8 mouse cellular contexts compared by ENCODE assay signal in the genomic region with DNA sequence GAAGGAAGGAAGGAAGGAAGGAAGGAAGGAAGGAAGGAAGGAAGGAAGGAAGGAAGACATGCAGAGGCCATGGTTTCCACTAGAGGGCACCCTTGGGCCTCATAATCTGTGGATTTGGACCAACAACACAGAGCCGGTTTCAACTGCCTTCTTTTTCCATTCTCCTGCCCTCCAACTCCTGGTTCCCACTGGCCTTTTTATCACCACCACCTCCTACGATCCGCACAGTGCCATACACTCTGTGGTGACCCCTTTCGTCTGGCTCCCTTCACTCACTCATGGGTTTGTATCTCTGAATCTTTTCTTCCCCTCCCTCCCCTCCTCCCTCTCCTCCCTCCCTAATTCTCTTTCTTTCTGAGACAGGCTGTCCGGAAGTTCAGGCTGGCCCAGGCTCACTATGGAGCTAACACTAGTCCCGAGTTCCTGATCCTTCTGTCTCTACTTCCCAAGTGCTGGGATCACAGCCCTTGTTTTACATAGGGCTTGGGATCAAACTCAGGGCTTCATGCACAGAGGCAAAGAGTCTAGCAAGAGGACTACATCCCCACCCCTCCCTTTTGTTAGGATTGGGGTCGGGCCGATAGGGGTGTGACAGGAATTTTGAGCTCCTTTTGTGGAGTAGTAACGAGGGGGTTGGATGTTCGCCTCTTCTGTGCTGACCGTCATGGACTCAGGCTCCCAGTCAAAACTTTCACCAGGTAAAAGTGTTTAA. TPM values are rescaled to one million over a fixed set of nuclear protein-coding genes. Genes with fewer than 3 reads are reported as not detected.
DNase-seq lines count a peak whose midpoint lies in the region; ATAC-seq lines count a peak whose summit lies in the region.

No protein-coding gene starts in this region.

- H3K9ac ChIP-seq in midbrain, embryonic 15.5 days, result no peak overlapping the region; the same call in 1 of the 2 replicates
- H3K9ac ChIP-seq in embryonic facial prominence, embryonic 14.5 days (ENCODE audit: low read depth, low read length), result no peak overlapping the region
- H3K9ac ChIP-seq in hindbrain, embryonic 11.5 days (ENCODE audit: low read depth, low read length), result peak overlapping the region; percentile 28; the same call in 1 of the 2 replicates
- no peak overlapping the region for H3K9ac ChIP-seq in neural tube, embryonic 12.5 days

- intact Hi-C loops in left cerebral cortex, postnatal 25 days (cut with DNase I), result no loop called here

- 17% methylated on average over 11 of the region's 11 CpGs for WGBS in midbrain, embryonic 10.5 days
- WGBS in midbrain, embryonic 15.5 days, result 14% methylated on average over 11 of the region's 11 CpGs
- 35% methylated on average over 11 of the region's 11 CpGs for WGBS in embryonic facial prominence, embryonic 14.5 days
- 23% methylated on average over 11 of the region's 11 CpGs for WGBS in hindbrain, embryonic 11.5 days
- WGBS in neural tube, embryonic 12.5 days, result 23% methylated on average over 11 of the region's 11 CpGs

- ATAC-seq in midbrain, embryonic 15.5 days (replicated peaks), result no peak
- ATAC-seq in embryonic facial prominence, embryonic 14.5 days (ENCODE audit: low read depth), result 0 out of 2 replicates have a peak, but pooled peaks have one; percentile 21
- no peak for ATAC-seq in hindbrain, embryonic 11.5 days (ENCODE audit: low FRiP score)
- peak; percentile 3; the same call in 1 of the 2 replicates for ATAC-seq in neural tube, embryonic 12.5 days (ENCODE audit: low FRiP score, low read depth)
- no peak for ATAC-seq in megakaryocyte, adult 5-6 weeks (ENCODE audit: poor library complexity, severe bottlenecking)

- peak overlapping the region; percentile 29; the same call in 1 of the 2 replicates for H3K4me3 ChIP-seq in midbrain, embryonic 10.5 days
- no peak overlapping the region for H3K4me3 ChIP-seq in midbrain, embryonic 15.5 days
- H3K4me3 ChIP-seq in embryonic facial prominence, embryonic 14.5 days (ENCODE audit: low read depth, low read length), result no peak overlapping the region
- H3K4me3 ChIP-seq in hindbrain, embryonic 11.5 days (ENCODE audit: low read depth, low read length), result no peak overlapping the region
- no peak overlapping the region for H3K4me3 ChIP-seq in neural tube, embryonic 12.5 days

- DNase-seq in midbrain, embryonic 10.5 days (ENCODE audit: low spot score), result peak; percentile 57
- peak; percentile 84 for DNase-seq in adipocyte (ENCODE audit: low spot score)
- DNase-seq in embryonic facial prominence, embryonic 14.5 days (ENCODE audit: low spot score), result peak; percentile 76
- DNase-seq in hindbrain, embryonic 11.5 days (ENCODE audit: low spot score), result peak; percentile 82
- peak; percentile 38 to 42 for DNase-seq in left cerebral cortex, postnatal 25 days (ENCODE audit: low spot score in 2 of 2)

- H3K9me3 ChIP-seq in midbrain, embryonic 10.5 days (replicated peaks), result no peaks in the 10 kb centered on the region
- no peaks in the 10 kb centered on the region for H3K9me3 ChIP-seq in midbrain, embryonic 15.5 days
- H3K9me3 ChIP-seq in embryonic facial prominence, embryonic 14.5 days (ENCODE audit: control insufficient read depth, low read length), result no peaks in the 10 kb centered on the region
- no peaks in the 10 kb centered on the region for H3K9me3 ChIP-seq in hindbrain, embryonic 11.5 days (ENCODE audit: control insufficient read depth, low read length)
- no peaks in the 10 kb centered on the region for H3K9me3 ChIP-seq in neural tube, embryonic 12.5 days

- no peak overlapping the region; the same call in 1 of the 2 replicates for H3K4me2 ChIP-seq in midbrain, embryonic 15.5 days
- H3K4me2 ChIP-seq in embryonic facial prominence, embryonic 14.5 days (ENCODE audit: low read depth, low read length), result peak overlapping the region; percentile 35
- H3K4me2 ChIP-seq in hindbrain, embryonic 11.5 days (replicated peaks; ENCODE audit: low read depth, low read length), result no peak overlapping the region
- H3K4me2 ChIP-seq in neural tube, embryonic 12.5 days (replicated peaks), result 0 out of 2 replicates have a peak overlapping the region, but pooled peaks have one; percentile 6

- H3K36me3 ChIP-seq in midbrain, embryonic 10.5 days, result no peaks in the 10 kb centered on the region
- no peaks in the 10 kb centered on the region for H3K36me3 ChIP-seq in midbrain, embryonic 15.5 days (replicated peaks)
- H3K36me3 ChIP-seq in embryonic facial prominence, embryonic 14.5 days (ENCODE audit: control insufficient read depth, insufficient read depth, low read length), result no peaks in the 10 kb centered on the region
- no peaks in the 10 kb centered on the region for H3K36me3 ChIP-seq in hindbrain, embryonic 11.5 days (ENCODE audit: control insufficient read depth, insufficient read depth, low read length)
- H3K36me3 ChIP-seq in neural tube, embryonic 12.5 days, result no peaks in the 10 kb centered on the region

- peaks cover 28% of the 10 kb centered on the region for H3K27me3 ChIP-seq in midbrain, embryonic 10.5 days (ENCODE audit: low read depth, poor library complexity, severe bottlenecking)
- peaks cover 8% of the 10 kb centered on the region for H3K27me3 ChIP-seq in midbrain, embryonic 15.5 days (replicated peaks)
- H3K27me3 ChIP-seq in embryonic facial prominence, embryonic 14.5 days (replicated peaks; ENCODE audit: control insufficient read depth, insufficient read depth, low read length), result no peaks in the 10 kb centered on the region
- no peaks in the 10 kb centered on the region for H3K27me3 ChIP-seq in hindbrain, embryonic 11.5 days (ENCODE audit: control insufficient read depth, insufficient read depth, low read length)
- H3K27me3 ChIP-seq in neural tube, embryonic 12.5 days (replicated peaks), result no peaks in the 10 kb centered on the region

- H3K27ac ChIP-seq in midbrain, embryonic 10.5 days (replicated peaks), result peak overlapping the region; percentile 84
- no peak overlapping the region for H3K27ac ChIP-seq in midbrain, embryonic 15.5 days
- H3K27ac ChIP-seq in embryonic facial prominence, embryonic 14.5 days (replicated peaks; ENCODE audit: low read depth, low read length), result no peak overlapping the region
- no peak overlapping the region for H3K27ac ChIP-seq in hindbrain, embryonic 11.5 days (ENCODE audit: low read depth, low read length)
- H3K27ac ChIP-seq in neural tube, embryonic 12.5 days, result no peak overlapping the region

- peaks cover 34% of the 10 kb centered on the region for H3K4me1 ChIP-seq in midbrain, embryonic 10.5 days
- H3K4me1 ChIP-seq in midbrain, embryonic 15.5 days, result peaks cover 7% of the 10 kb centered on the region
- H3K4me1 ChIP-seq in embryonic facial prominence, embryonic 14.5 days (ENCODE audit: control insufficient read depth, insufficient read depth, low read length), result no peaks in the 10 kb centered on the region
- H3K4me1 ChIP-seq in hindbrain, embryonic 11.5 days (replicated peaks; ENCODE audit: control insufficient read depth, insufficient read depth, low read length), result peaks cover 11% of the 10 kb centered on the region; the same call in 1 of the 2 replicates
- peaks cover 15% of the 10 kb centered on the region for H3K4me1 ChIP-seq in neural tube, embryonic 12.5 days

RNA-seq across cellular contexts. Expression of a gene that starts 9.9 kb away (rescaled TPM):
- polyA plus RNA-seq in midbrain, embryonic 10.5 days (2016; fragmentation: Nextera tagmentation; extraction: Ambion mirVana), result 2.1 and 2.2 TPM in 2 replicates
- polyA plus RNA-seq in midbrain, embryonic 15.5 days (2015; fragmentation: Nextera tagmentation; extraction: Ambion mirVana), result 3.0 and 3.4 TPM in 2 replicates
- 2.2 and 4.6 TPM in 2 replicates for polyA plus RNA-seq in embryonic facial prominence, embryonic 14.5 days (2014; fragmentation: Nextera tagmentation; extraction: Ambion mirVana)
- polyA plus RNA-seq in hindbrain, embryonic 11.5 days (2014; fragmentation: Nextera tagmentation; extraction: Ambion mirVana), result 4.6 and 4.8 TPM in 2 replicates
- total RNA-seq in left cerebral cortex, postnatal 25 days (2021), result 1 to 10 TPM in 1 of 2 experiments, under 1 TPM in 1; 0.62 to 1.4 TPM
- 3.0 and 4.2 TPM in 2 replicates for polyA plus RNA-seq in neural tube, embryonic 12.5 days (2016; fragmentation: Nextera tagmentation; extraction: Ambion mirVana)
- not detected in 2 replicates for total RNA-seq in megakaryocyte, adult 5-6 weeks (2015)
- total RNA-seq in megakaryocyte, adult 5-6 weeks (2017), result not detected in 2 replicates

RNA-seq across cellular contexts. Expression of a gene that starts 28.1 kb away (rescaled TPM):
- 1.1 and 1.7 TPM in 2 replicates for polyA plus RNA-seq in midbrain, embryonic 10.5 days (2016; fragmentation: Nextera tagmentation; extraction: Ambion mirVana)
- 0.40 and 0.46 TPM in 2 replicates for polyA plus RNA-seq in midbrain, embryonic 15.5 days (2015; fragmentation: Nextera tagmentation; extraction: Ambion mirVana)
- polyA plus RNA-seq in embryonic facial prominence, embryonic 14.5 days (2014; fragmentation: Nextera tagmentation; extraction: Ambion mirVana), result 2.1 TPM in 2 replicates
- 1.8 and 1.9 TPM in 2 replicates for polyA plus RNA-seq in hindbrain, embryonic 11.5 days (2014; fragmentation: Nextera tagmentation; extraction: Ambion mirVana)
- 1 to 10 TPM; 4.8 to 5.3 TPM for total RNA-seq in left cerebral cortex, postnatal 25 days (2021)
- 2.0 and 3.1 TPM in 2 replicates for polyA plus RNA-seq in neural tube, embryonic 12.5 days (2016; fragmentation: Nextera tagmentation; extraction: Ambion mirVana)
- total RNA-seq in megakaryocyte, adult 5-6 weeks (2015), result 0.16 and 0.27 TPM in 2 replicates
- 0.11 and 0.69 TPM in 2 replicates for total RNA-seq in megakaryocyte, adult 5-6 weeks (2017)

RNA-seq across cellular contexts. Expression of a gene that starts 58.7 kb away (rescaled TPM):
- polyA plus RNA-seq in midbrain, embryonic 10.5 days (2016; fragmentation: Nextera tagmentation; extraction: Ambion mirVana), result 57.3 and 69.1 TPM in 2 replicates
- polyA plus RNA-seq in midbrain, embryonic 15.5 days (2015; fragmentation: Nextera tagmentation; extraction: Ambion mirVana), result 21.4 and 28.4 TPM in 2 replicates
- polyA plus RNA-seq in embryonic facial prominence, embryonic 14.5 days (2014; fragmentation: Nextera tagmentation; extraction: Ambion mirVana), result 3.2 and 4.5 TPM in 2 replicates
- 39.2 and 46.2 TPM in 2 replicates for polyA plus RNA-seq in hindbrain, embryonic 11.5 days (2014; fragmentation: Nextera tagmentation; extraction: Ambion mirVana)
- 10 to 100 TPM; 35.6 to 39.8 TPM for total RNA-seq in left cerebral cortex, postnatal 25 days (2021)
- 48.5 and 51.2 TPM in 2 replicates for polyA plus RNA-seq in neural tube, embryonic 12.5 days (2016; fragmentation: Nextera tagmentation; extraction: Ambion mirVana)
- not detected in 2 replicates for total RNA-seq in megakaryocyte, adult 5-6 weeks (2015)
- not detected in 2 replicates for total RNA-seq in megakaryocyte, adult 5-6 weeks (2017)

Comparison
In these comparisons a context has a peak if more than half of its experiments do, and no peak if none do; other contexts are left out.
1. ATAC-seq: peak in embryonic facial prominence, embryonic 14.5 days (single experiment) and neural tube, embryonic 12.5 days (single experiment); none in midbrain, embryonic 15.5 days (single experiment), hindbrain, embryonic 11.5 days (single experiment) and megakaryocyte, adult 5-6 weeks (single experiment).
2. H3K4me2 ChIP-seq: peak in embryonic facial prominence, embryonic 14.5 days (single experiment) and neural tube, embryonic 12.5 days (single experiment); none in midbrain, embryonic 15.5 days (single experiment) and hindbrain, embryonic 11.5 days (single experiment).
3. Peak in every context shown above with its lines, with median percentiles within 50 percentile points of each other: DNase-seq.